Mouse (Mus musculus) heart, adult 11 months (tissue): Measurements from ENCODE around the gene Acot4.
"Not testable (repeated sequence)": the region's sequence is repeated elsewhere in the genome, so short reads cannot be mapped to it uniquely, and the experiment has no call there.

ENCODE experiments used
- DNase-seq: peaks from one replicate; pipeline ENCODE4 v3.0.0; 2022

The Acot4 gene

DNA sequence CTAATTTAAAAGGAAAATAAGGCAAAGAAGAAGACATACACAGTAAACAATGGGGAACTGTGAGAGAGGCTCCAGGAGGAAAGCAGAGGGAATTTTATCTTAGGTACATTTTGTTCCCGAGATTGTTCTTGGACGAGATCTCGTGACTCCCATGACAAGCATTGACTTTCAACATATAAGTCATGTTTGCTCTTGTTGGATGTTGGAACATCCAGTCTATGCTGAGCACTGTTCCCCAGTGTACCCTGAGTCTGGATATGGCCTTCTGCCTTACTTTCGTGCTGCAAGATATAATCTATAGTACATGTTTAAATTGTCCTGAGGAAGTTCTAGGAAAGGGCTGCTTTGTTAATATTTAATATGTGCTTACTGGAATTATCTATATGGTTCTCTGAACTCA, 46.4 kb downstream of the Acot4 start:
- DNase-seq = no peak

DNA sequence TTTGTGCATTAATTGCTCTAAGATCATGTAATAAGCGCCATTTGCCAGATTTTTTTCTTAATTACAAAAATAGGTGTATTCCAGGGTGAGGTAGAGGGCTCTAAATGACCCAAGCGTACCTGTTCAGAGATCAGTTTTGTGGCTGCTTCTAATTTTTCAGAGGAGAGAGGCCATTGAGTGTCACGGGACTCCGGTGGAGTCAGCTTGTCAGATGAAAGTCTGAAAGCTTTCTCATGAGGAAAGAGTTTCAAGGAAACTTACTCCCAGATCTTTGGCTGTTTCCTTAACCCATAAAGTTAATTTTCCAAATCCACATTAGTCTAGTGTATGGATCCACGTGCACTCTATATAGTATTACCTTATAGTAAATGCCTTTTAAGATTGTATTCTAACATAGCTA, 56.5 kb downstream of the Acot4 start:
- DNase-seq = not testable (repeated sequence)
